Mouse (Mus musculus) stomach, postnatal 0 days (tissue): ENCODE measurements at regions not wholly inside any gene's neighbourhood (a gene's known extent, or its start where the extent isn't known, plus 50 kb on each side); places are given as distances from the start of the nearest gene placed in this dataset.

Experiments
- CTCF ChIP-seq: IDR thresholded peaks from 2 replicates; pipeline ENCODE4 v1.5.1; 2016; ENCODE audit warnings: antibody characterized with exemption, low read depth, mild to moderate bottlenecking, moderate library complexity
- EP300 ChIP-seq: optimal IDR thresholded peaks from 2 replicates; pipeline ENCODE3; 2016; ENCODE audit warnings: antibody characterized with exemption

DNA sequence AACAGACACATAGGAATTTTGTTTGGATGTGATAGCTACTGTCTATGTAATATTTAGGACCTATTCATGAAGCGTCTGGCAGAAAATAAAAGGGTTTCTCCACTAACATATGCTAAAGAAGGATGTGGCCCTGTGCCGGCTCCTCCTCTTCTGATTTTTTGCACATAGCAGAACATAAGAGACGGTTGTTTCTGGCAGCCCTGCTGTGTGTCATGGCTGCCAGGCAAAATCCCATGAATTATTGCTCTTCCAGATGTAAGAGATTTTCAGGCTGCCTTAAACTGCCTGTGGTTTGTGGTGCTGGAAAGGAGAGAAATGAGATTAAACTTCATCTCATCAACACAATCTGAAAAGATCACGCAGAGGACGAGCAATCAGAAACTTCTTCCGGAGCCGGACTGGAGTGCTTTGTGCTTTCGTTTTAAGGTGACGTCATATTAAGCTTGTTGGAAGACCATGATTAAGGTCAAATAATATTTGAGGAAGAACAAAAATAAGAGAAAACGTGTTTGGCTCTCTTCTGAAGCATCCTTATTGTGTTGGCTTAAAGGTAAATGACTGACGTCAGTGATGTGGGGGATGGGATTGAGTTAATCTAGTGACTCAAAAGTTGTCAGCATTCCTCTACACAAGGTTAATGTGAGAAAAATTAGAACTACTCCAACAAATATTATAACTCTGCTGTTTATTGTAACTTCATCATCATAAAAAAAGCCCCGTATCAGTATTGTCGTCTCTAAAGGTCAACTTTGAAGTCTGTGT, 660.3 kb upstream of the Gm8797 start:
- TF ChIP-seq EP300 (no peak), CTCF (no peak)
